Mouse (Mus musculus) C2C12 (cell line): ENCODE measurements around the gene Lrmda.

Experiments used
- CEBPB ChIP-seq: IDR thresholded peaks from one replicate; pipeline ENCODE4 v1.6.1; 2011; ENCODE audit warnings: low read depth, mild to moderate bottlenecking, control low read depth, moderate library complexity
- CTCF ChIP-seq: IDR thresholded peaks from one replicate; pipeline ENCODE4 v1.5.1; 2011; ENCODE audit not compliant: control insufficient read depth, insufficient read depth, insufficient read length
- FOSL1 ChIP-seq: IDR thresholded peaks from one replicate; pipeline ENCODE4 v1.8.0; 2011; ENCODE audit warnings: mild to moderate bottlenecking, low read length; ENCODE audit not compliant: poor library complexity, insufficient read depth, severe bottlenecking
- MAX ChIP-seq: IDR thresholded peaks from one replicate; pipeline ENCODE4 v1.6.1; 2011; ENCODE audit warnings: mild to moderate bottlenecking, control low read depth
- MYOD1 ChIP-seq: IDR thresholded peaks from one replicate; pipeline ENCODE4 v1.6.1; 2011; ENCODE audit warnings: low read depth; ENCODE audit not compliant: control insufficient read depth, insufficient read length
- MYOG ChIP-seq: IDR thresholded peaks from one replicate; pipeline ENCODE4 v1.6.1; 2011; ENCODE audit not compliant: control insufficient read depth, insufficient read length; ENCODE audit errors: extremely low read depth
- USF1 ChIP-seq: IDR thresholded peaks from one replicate; pipeline ENCODE4 v1.6.1; 2011; ENCODE audit warnings: low read depth, mild to moderate bottlenecking, control low read depth, moderate library complexity

DNA sequence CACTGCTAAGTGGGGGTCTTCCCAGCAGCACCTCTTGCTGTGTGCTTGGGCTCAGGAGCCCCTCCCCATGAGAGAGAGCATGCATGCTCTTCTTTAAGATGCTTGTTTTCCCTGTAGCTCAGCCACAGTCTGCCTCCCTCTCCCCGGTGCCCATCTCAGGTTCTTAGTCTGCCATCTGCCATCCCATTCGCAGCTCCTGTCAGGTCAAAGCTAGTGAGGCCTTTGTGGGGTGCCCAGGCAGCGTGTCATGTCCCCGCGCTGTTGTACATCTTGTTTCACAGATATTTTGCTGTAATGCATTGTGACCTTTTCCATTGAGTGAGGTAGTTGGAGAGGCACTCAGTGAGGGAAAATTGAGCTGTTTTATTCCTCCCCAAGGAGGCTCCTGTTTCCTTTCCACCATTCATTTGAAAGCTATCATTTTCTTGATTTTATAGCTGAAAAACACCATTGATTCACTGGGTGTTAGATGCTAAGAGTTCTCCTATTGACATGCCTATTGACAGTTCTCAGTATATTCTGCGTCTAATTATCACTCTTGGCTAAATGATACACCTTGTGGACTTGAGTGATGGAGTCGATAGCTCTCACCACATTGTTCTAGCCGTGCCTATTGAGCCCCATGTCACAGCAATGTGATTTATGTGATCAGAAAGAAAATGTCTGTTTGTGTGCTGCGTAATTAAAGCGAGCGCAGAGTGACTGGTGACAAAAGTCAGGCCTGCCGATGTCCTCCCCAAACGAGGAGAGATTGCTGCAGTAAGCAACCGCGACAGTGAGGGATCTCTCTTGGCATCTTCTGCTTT lies 335.5 kb downstream of the Lrmda start:
- no peak for TF ChIP-seq CTCF
- no peak for TF ChIP-seq MAX
- no peak for TF ChIP-seq FOSL1
- no peak for TF ChIP-seq MYOG
- TF ChIP-seq USF1, result no peak
- TF ChIP-seq MYOD1, result no peak
- no peak for TF ChIP-seq CEBPB
